Comparison of ENCODE assay signal across 12 mouse cellular contexts in genomic region chr5:144483659-144484375, GRCm38 (mm10).
DNase-seq lines count a peak whose midpoint lies in the region; ATAC-seq and TF ChIP-seq lines count a peak whose summit lies in the region.
"Had no signal": no experiment of that assay in that cellular context is flagged by ENCODE, and none has a peak within 500 bp of the region (broad histone marks: within the 10 kb centered on the region; RNA-seq: fewer than 3 reads in every experiment).

No protein-coding gene starts in this region.

- TF ChIP-seq CTCF in hindbrain, postnatal 0 days (IDR thresholded peaks at IDR 0.05; ENCODE audit: low read depth): no peak

- H3K9me3 ChIP-seq in hindbrain, embryonic 10.5 days: peaks cover 5% of the 10 kb centered on the region; the same call in 1 of the 2 replicates
- H3K9me3 ChIP-seq in hindbrain, embryonic 16.5 days (ENCODE audit: control insufficient read depth, low read length): no peaks in the 10 kb centered on the region; the same call in 1 of the 2 replicates
- H3K9me3 ChIP-seq in hindbrain, postnatal 0 days (ENCODE audit: low read length): no peaks in the 10 kb centered on the region
- H3K9me3 ChIP-seq: kidney, embryonic 15.5 days had no signal

- peaks cover 25% of the 10 kb centered on the region for H3K4me1 ChIP-seq in hindbrain, embryonic 10.5 days (replicated peaks)
- H3K4me1 ChIP-seq in hindbrain, embryonic 16.5 days (ENCODE audit: control insufficient read depth, insufficient read depth, low read depth, low read length): peaks cover 9% of the 10 kb centered on the region
- H3K4me1 ChIP-seq in hindbrain, postnatal 0 days (ENCODE audit: insufficient read depth, low read length): no peaks in the 10 kb centered on the region

- H3K4me2 ChIP-seq in hindbrain, embryonic 16.5 days (ENCODE audit: low read length): no peak overlapping the region
- H3K4me2 ChIP-seq in hindbrain, postnatal 0 days (ENCODE audit: low read depth, low read length): no peak overlapping the region
- H3K4me2 ChIP-seq: kidney, embryonic 15.5 days had no signal

- 0 out of 2 replicates have a peak overlapping the region, but pooled peaks have one; percentile 45 for H3K27ac ChIP-seq in hindbrain, embryonic 10.5 days
- no peak overlapping the region for H3K27ac ChIP-seq in hindbrain, embryonic 16.5 days (ENCODE audit: low read depth, low read length)
- H3K27ac ChIP-seq in hindbrain, postnatal 0 days: no peak overlapping the region
- H3K27ac ChIP-seq: kidney, embryonic 15.5 days had no signal

- DNase-seq in hindbrain, embryonic 10.5 days (ENCODE audit: low spot score): no peak
- peak; percentile 31 to 33 for DNase-seq in right cerebral cortex, postnatal 10 days (ENCODE audit: low spot score in 2 of 2)
- no peak for DNase-seq in right cerebral cortex, postnatal 4 days
- peak; percentile 28 for DNase-seq in hindbrain, postnatal 0 days (ENCODE audit: low spot score)
- DNase-seq in thymus, adult 18-20 months: no peak
- DNase-seq in lung, postnatal 14 days: no peak
- no peak for DNase-seq in yolk sac, embryonic 10.5 days (ENCODE audit: low spot score)
- DNase-seq: adrenal gland, adult 8-10 months; right cerebral cortex, postnatal 14 days; thymus, postnatal 25 days had no signal

- ATAC-seq in hindbrain, embryonic 16.5 days: no peak; the same call in 1 of the 2 replicates
- no peak for ATAC-seq in hindbrain, postnatal 0 days

- no peaks in the 10 kb centered on the region for H3K27me3 ChIP-seq in hindbrain, embryonic 10.5 days (ENCODE audit: insufficient read depth, poor library complexity, severe bottlenecking)
- H3K27me3 ChIP-seq in hindbrain, embryonic 16.5 days (replicated peaks; ENCODE audit: control insufficient read depth, insufficient read depth, low read length): no peaks in the 10 kb centered on the region
- H3K27me3 ChIP-seq in hindbrain, postnatal 0 days (ENCODE audit: insufficient read depth, low read length): no peaks in the 10 kb centered on the region
- H3K27me3 ChIP-seq: kidney, embryonic 15.5 days had no signal

- no peaks in the 10 kb centered on the region for H3K36me3 ChIP-seq in hindbrain, embryonic 10.5 days
- H3K36me3 ChIP-seq in hindbrain, embryonic 16.5 days (ENCODE audit: control insufficient read depth, insufficient read depth, low read length): no peaks in the 10 kb centered on the region
- no peaks in the 10 kb centered on the region for H3K36me3 ChIP-seq in hindbrain, postnatal 0 days (ENCODE audit: insufficient read depth, low read length)
- H3K36me3 ChIP-seq: kidney, embryonic 15.5 days had no signal

- H3K9ac ChIP-seq in hindbrain, embryonic 16.5 days (ENCODE audit: low read depth, low read length): no peak overlapping the region; the same call in 1 of the 2 replicates
- no peak overlapping the region for H3K9ac ChIP-seq in hindbrain, postnatal 0 days (replicated peaks; ENCODE audit: low read length)
- H3K9ac ChIP-seq: kidney, embryonic 15.5 days had no signal

- 57% methylated on average over 16 of the region's 16 CpGs for WGBS in hindbrain, embryonic 10.5 days
- WGBS in hindbrain, embryonic 16.5 days: 47% methylated on average over 16 of the region's 16 CpGs
- 54% methylated on average over 16 of the region's 16 CpGs for WGBS in hindbrain, postnatal 0 days

- no peak overlapping the region for H3K4me3 ChIP-seq in hindbrain, embryonic 10.5 days
- no peak overlapping the region for H3K4me3 ChIP-seq in hindbrain, embryonic 16.5 days (ENCODE audit: low read length)
- H3K4me3 ChIP-seq in hindbrain, postnatal 0 days (ENCODE audit: low read length): no peak overlapping the region
- H3K4me3 ChIP-seq: kidney, embryonic 15.5 days had no signal

Comparison
In these comparisons a context has a peak if more than half of its experiments do, and no peak if none do; other contexts are left out.
1. DNase-seq: peak in right cerebral cortex, postnatal 10 days (2 of 2) and hindbrain, postnatal 0 days (single experiment); none in hindbrain, embryonic 10.5 days (single experiment), right cerebral cortex, postnatal 4 days (single experiment), thymus, adult 18-20 months (0 of 2), lung, postnatal 14 days (single experiment) and yolk sac, embryonic 10.5 days (single experiment).